Mouse (Mus musculus): ENCODE measurements around the gene Tnfsf12. TPM values are rescaled to one million over a fixed set of nuclear protein-coding genes. Genes with fewer than 3 reads are reported as not detected.

Gene Tnfsf12
- total RNA-seq, 2 experiments from 2014 or later = 15.9 to 17.6 TPM

- no peak for DNase-seq
These were observed 15.4 kb downstream of the Tnfsf12 start for GRCm38 (mm10) chr11:69680136-69680855.

GRCm38 (mm10) chr11:69679144-69679543 lies 16.5 kb downstream of the Tnfsf12 start:
- DNase-seq = no peak

GRCm38 (mm10) chr11:69672211-69672706 lies 23.4 kb downstream of the Tnfsf12 start, which contains the start of gene Eif4a1:
Gene Eif4a1 (minus strand): TSS chr11:69672423.
- peak; percentile 97 for DNase-seq

GRCm38 (mm10) chr11:69671726-69672124 lies 23.9 kb downstream of the Tnfsf12 start:
- no peak for DNase-seq

DNA sequence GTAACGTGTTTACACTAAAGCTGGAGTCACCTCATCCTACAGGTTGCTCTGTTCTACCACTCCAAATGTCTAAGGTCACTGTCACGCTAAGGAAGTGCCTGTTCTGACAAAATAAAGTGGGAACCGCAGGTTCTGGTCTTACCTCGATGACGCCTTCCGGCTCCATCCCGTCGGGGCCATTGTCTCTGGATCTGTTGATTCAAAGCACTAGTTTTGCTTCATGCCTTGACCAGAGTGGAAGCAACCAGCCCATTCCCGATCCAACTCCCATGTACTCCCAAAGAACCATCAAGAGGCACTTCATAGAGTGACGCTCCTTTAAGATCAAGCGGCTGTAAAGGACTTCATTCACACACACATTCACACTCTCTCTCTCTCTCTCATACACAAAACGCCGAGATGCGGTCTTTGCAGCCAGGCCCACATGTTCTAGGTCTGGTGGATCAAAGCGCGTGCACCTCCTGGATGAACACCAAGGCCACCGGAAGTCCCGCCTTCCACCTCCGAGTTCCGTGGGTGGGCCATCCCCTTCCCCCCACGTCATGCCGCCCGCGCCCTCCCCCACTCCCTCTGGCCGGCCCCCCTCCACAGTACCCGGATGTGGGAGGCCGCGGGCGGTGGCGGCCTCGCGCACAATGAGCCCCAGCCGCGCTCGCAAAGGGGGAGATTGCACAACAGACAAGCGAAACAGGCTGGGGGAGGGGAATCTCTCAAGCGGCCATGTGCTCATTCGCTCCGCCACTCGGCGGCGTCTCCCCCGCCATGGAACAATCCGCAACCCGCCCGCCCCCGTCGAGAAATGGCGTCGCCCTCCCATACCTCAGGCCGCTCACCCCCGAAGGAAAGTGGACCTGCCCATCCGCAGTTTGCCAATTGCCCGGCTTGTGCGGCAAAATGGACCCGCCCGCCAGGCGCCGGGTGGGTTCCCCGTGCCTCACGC lies 24.6 kb downstream of the Tnfsf12 start:
- peak; percentile 97 for DNase-seq

- no peak for DNase-seq
These were observed 29.0 kb downstream of the Tnfsf12 start for GRCm38 (mm10) chr11:69666665-69667005.

- no peak for DNase-seq
These were observed 29.5 kb downstream of the Tnfsf12 start, which contains the start of gene Cd68 for GRCm38 (mm10) chr11:69665961-69666664. Gene Cd68 (minus strand): TSS chr11:69666153.

GRCm38 (mm10) chr11:69665457-69665960 lies 30.1 kb downstream of the Tnfsf12 start:
- DNase-seq = no peak

DNA sequence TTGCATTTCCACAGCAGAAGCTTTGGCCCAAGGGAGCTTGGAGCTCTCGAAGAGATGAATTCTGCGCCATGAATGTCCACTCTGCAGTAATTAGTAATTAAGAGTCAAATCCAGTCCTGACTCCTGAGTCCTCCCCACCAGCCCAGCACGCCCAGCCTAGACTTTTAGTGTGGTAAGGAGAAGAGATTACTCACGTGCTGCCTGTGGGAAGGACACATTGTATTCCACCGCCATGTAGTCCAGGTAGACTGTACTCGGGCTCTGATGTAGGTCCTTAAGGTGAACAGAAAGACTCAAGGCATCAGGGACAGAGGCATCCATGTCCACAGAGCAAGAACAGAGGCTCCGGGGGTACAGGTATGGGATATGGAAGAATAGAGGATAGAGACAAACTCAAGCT lies 30.8 kb downstream of the Tnfsf12 start:
- DNase-seq = no peak

GRCm38 (mm10) chr11:69663795-69664194 lies 31.9 kb downstream of the Tnfsf12 start:
- no peak for DNase-seq

DNA sequence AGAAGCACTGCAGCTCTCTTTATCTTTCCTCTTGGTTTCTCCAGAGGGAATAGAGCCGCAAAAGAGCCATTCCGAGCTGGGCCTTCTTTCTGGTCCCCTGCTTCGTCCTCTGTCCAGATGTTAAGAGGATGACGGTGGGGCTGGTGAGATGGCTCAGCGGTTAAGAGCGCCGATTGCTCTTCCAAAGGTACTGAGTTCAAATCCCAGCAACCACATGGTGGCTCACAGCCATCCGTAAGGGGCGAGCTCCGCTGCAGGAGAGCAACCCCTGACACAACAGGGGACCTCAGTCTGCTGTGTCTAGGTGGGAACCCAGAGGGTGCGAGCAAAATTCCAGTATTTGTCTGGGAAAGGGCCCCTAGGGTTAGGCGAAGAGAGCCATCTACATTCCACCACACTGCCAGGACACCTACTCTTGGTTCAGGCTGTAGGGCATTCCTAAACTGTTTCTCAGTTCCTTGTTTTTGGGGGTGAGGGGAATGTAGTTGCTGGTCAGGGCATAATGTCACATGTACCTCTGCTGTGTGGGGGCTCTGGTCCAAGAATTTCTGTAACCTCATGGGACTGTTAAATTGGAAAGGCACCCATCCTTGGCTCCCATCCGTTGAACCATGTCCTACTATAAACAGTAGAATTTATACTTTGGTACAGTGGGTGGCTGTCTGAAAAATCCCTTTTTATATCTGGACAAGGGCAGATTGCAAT lies 32.5 kb downstream of the Tnfsf12 start:
- no peak for DNase-seq

- DNase-seq = peak; percentile 89
These were observed 33.3 kb downstream of the Tnfsf12 start, which contains the start of gene Mpdu1 for GRCm38 (mm10) chr11:69662213-69662966. Gene Mpdu1 (minus strand): TSS chr11:69662642.

GRCm38 (mm10) chr11:69661221-69661881 lies 34.3 kb downstream of the Tnfsf12 start:
- no peak for DNase-seq

DNA sequence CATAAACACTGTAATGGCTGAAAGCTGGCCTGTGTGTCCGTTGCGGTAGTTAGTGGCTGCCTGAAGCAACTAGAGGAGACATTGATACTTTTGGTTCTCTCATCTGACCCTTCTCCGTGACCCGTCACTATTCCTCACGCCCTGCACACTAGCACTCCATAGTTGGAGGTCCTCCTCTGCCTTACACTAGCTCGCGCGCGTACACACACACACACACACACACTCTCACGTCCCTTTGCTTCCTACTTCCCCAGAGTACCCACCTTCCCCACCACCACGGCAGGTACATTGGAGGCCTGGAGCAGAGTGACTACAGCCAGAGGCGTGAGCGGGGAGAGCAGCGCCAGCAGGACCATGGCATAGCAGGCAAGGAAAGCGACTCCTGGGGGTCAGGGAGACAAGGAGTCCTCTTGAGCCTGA lies 38.2 kb downstream of the Tnfsf12 start:
- no peak for DNase-seq

- no peak for DNase-seq
These were observed 38.8 kb downstream of the Tnfsf12 start for GRCm38 (mm10) chr11:69656617-69657461.

- no peak for DNase-seq
These were observed 39.6 kb downstream of the Tnfsf12 start for GRCm38 (mm10) chr11:69656065-69656455.

DNA sequence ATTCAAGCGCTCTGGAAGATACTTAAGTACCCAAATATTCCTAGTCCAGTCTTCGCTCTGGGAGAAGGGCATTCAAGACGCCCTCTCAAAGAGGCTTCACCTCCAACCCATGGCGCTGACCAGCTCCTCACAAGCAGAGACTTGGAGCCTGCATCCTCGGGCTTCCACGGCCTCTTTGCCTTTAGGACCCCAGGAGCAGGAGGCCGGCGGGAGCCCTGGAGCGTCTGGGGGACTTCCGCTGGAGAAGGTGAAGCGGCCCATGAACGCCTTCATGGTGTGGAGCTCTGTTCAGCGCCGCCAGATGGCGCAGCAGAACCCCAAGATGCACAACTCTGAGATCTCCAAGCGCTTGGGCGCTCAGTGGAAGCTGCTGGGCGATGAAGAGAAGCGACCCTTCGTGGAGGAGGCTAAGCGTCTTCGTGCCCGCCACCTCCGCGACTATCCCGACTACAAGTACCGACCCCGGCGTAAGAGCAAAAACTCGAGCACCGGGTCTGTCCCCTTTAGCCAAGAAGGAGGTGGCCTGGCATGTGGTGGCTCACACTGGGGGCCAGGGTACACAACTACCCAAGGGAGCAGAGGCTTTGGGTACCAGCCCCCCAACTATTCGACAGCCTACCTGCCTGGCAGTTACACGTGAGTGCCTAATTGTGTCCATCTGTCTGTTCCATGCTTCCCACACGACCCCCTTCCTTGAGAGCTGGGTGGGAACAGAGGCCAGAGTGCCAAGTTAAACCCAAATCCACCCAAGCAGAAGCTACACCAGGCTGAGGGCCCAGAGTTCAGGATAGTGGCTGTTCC lies 40.2 kb downstream of the Tnfsf12 start, which contains the start of gene Sox15:
Gene Sox15 (plus strand): TSS at position 51 of the 801 bp plus-strand sequence.
- peak; percentile 73 for DNase-seq

GRCm38 (mm10) chr11:69654760-69655159 lies 40.9 kb downstream of the Tnfsf12 start:
- no peak for DNase-seq
